Mouse (Mus musculus) brain, embryonic 14.5 days (tissue): ENCODE data around the gene Thap8. TPM values are rescaled to one million over a fixed set of nuclear protein-coding genes. Genes with fewer than 3 reads are reported as not detected.
"Not testable (repeated sequence)": the region's sequence is repeated elsewhere in the genome, so short reads cannot be mapped to it uniquely, and the experiment has no call there.

Experiments used
- DNase-seq: peaks from one replicate; pipeline ENCODE4 v3.0.0-alpha.2; 2011; ENCODE audit warnings: low read depth
- CTCF ChIP-seq: fragments of 200-500 bp; IDR thresholded peaks from 2 replicates; pipeline ENCODE4 v1.5.1; 2012; ENCODE audit warnings: inconsistent platforms, mild to moderate bottlenecking, moderate library complexity, borderline replicate concordance; ENCODE audit not compliant: insufficient read depth, insufficient read length; ENCODE audit errors: extremely low read depth
- POLR2A ChIP-seq: fragments of 200-500 bp; IDR thresholded peaks from 2 replicates; pipeline ENCODE4 v1.6.1; 2012; ENCODE audit warnings: mild to moderate bottlenecking, inconsistent platforms, borderline replicate concordance; ENCODE audit not compliant: poor library complexity, insufficient read depth, insufficient read length, severe bottlenecking; ENCODE audit errors: extremely low read depth
- polyA plus RNA-seq: library from polyadenylated mRNA; depleted of rRNA; stranded (reverse); fragments of >200 nt; gene quantifications from 2 replicates; pipeline ENCODE4 v1.2.3, GENCODE M21; 2012; rRNA removed

Thap8 gene
- 0.11 and 0.12 TPM in 2 replicates for polyA plus RNA-seq

DNA sequence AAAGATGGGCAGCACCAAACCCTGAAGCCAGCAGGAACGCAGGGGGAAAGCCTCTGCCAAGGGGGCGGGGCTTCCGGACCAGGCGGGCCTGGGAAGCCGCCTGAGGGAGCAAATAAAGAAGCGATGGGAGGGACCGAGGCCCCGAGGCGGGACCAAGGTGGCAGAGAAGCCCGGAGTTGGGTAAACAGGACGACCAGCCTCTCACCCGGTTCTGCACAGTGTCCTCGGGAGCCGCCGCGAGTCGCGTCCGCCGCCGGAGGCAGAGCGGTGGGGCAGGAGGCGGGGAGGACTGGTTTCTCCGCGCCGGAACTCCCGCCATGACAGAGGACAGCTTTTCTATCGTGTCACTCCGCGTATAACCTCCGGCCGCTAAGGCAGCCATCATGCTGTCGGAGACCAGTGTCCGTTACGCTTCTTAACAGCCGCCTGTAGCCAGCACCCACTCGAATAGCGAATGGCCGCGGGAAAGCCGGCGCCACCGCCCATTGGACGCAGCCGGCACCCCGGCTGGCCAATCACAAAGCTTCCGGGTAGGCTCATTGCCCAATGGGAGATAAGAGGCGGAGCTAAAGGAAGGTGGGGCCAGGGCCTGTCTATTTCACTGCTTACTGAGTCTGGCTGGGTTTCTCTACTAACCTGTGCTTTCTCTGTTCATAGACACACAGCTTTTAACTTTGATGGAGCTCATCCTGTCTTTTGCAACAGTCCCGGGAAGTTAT, at the start of gene Thap8, which contains the start of gene Wdr62:
Thap8 (plus strand) TSS at position 144 of the 719 bp plus-strand sequence.
Wdr62 (minus strand) TSS at position 469 of the 719 bp plus-strand sequence.
- TF ChIP-seq CTCF = no peak
- 0 out of 2 replicates have a peak, but pooled peaks have one; percentile 20 for TF ChIP-seq POLR2A
- DNase-seq = peak; percentile 97

DNA sequence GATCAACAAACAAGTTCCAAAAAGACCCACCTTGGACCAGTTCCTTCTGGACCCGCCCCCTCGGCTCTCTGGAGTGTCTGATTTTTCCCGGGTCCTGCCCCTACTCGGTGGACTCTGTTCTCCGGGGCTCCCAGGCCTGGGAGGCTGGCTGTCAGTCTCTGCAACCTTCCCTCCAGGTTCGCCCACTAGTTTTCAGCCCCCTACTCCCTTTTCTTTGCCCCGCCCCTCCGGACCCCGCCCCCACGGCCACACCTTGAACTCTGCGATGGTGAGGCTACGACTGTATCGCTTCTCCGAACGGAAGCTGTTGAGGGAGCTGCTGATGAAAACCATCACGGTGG, 48.6 kb upstream of the Thap8 start:
- TF ChIP-seq CTCF (no peak), POLR2A (no peak)
- DNase-seq = no peak

DNA sequence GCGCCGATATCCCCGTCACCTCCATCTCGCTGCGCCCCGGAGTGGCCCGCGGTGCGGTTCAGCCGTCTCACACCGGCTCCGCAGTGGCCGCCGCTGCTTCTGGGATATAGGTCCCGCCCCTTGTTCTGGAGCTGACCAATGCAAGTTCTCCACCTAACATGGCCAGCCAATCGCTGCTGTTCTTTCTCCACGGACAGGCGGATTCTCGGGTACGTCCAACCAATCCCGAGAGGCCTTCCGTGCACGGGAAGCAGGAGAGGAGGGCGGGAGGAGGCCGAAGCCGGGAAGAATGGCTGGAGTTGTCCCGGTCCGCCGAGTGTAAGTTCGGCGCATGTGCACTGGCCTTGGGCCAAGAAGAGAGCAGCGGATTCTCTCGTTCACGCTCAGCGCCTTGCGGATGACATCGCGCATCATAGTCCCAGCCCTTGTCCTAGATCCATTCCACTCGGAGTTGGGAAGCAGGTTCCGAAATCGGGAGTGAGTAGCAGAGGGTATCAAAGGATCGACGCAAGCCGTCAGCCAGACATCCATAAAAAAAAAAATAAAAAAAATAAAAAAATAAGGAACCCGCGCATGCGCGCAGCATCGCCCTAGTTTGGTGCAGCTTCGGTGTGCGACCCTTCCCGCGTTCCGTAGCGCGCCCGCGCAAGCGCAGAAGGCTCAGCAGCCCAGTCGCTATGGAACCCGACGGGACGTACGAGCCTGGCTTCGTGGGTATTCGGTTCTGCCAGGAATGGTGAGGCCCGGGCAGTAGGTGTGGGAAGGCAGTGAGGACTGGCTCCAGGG, 48.0 kb upstream of the Thap8 start, which contains the start of the genes Polr2i and Tbcb:
Polr2i (plus strand) TSS at position 280 of the 786 bp plus-strand sequence.
Tbcb (minus strand) TSS at position 604 of the 786 bp plus-strand sequence.
- peak; percentile 100 for DNase-seq
- peak; percentile 36; the same call in 1 of the 2 replicates for TF ChIP-seq POLR2A
- TF ChIP-seq CTCF = no peak

- TF ChIP-seq CTCF (peak; percentile 47; the same call in 1 of the 2 replicates), POLR2A (no peak)
- peak; percentile 61 for DNase-seq
These were observed 47.2 kb upstream of the Thap8 start for GRCm38 (mm10) chr7:30232631-30233148.

DNA sequence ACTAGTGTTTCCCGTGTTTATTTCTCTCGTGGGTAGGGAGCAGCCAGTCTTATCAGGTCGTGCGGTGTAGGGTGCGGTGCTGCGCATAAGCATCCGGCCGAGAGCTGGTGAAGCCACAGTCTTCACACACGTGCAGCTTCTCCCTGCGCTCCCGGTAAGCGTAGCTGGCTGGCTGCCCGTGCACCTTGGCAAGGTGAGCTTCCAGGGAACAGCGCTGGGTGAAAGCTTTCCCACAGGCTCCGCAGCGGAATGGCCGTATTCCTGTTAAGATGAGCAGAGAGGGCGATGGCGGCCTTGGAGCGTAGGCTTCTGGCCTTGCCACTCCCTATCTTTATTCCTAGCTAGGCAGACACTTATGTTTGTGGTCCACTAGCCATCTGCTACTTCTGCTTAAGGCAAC, 46.5 kb upstream of the Thap8 start:
- TF ChIP-seq POLR2A (no peak), CTCF (no peak)
- no peak for DNase-seq

- no peak for DNase-seq
- no peak for TF ChIP-seq POLR2A
- TF ChIP-seq CTCF = no peak
These were observed 45.5 kb upstream of the Thap8 start for GRCm38 (mm10) chr7:30234276-30234858.

- DNase-seq = no peak
- TF ChIP-seq CTCF (no peak), POLR2A (no peak)
These were observed 44.8 kb upstream of the Thap8 start for GRCm38 (mm10) chr7:30235091-30235490.

- no peak for DNase-seq
- no peak for TF ChIP-seq POLR2A
These were observed 44.3 kb upstream of the Thap8 start, which contains the start of gene Ovol3 for GRCm38 (mm10) chr7:30235625-30236024. TSS of gene Ovol3 (minus strand) at chr7:30235725.

DNA sequence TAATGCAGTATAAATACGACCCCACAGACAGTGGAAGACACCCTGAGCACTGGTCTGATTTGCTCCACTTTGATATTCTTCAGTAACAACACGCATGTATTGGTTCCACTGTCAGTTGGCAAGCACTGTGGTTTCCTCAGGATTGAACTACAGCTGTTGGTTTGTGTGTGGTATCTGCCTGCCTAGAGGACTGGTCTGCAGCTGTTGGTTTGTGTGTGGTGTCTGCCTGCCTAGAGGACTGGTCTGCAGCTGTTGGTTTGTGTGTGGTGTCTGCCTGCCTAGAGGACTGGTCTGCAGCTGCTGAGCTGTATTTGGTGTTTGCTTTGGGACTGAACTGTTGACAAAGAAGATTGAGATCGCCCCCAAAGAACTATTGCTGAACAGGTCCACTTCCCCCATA, 42.5 kb upstream of the Thap8 start:
- DNase-seq = not testable (repeated sequence)

GRCm38 (mm10) chr7:30251956-30252954, 27.6 kb upstream of the Thap8 start:
- no peak for DNase-seq
- TF ChIP-seq POLR2A (no peak), CTCF (no peak)
